Mouse (Mus musculus) A20 (cell line): ENCODE measurements around the gene Nsg2.

Experiments
- DNase-seq: peaks from one replicate; pipeline ENCODE4 v3.0.0-alpha.2; 2011; ENCODE audit warnings: low read depth, low spot score

Gene Nsg2

DNA sequence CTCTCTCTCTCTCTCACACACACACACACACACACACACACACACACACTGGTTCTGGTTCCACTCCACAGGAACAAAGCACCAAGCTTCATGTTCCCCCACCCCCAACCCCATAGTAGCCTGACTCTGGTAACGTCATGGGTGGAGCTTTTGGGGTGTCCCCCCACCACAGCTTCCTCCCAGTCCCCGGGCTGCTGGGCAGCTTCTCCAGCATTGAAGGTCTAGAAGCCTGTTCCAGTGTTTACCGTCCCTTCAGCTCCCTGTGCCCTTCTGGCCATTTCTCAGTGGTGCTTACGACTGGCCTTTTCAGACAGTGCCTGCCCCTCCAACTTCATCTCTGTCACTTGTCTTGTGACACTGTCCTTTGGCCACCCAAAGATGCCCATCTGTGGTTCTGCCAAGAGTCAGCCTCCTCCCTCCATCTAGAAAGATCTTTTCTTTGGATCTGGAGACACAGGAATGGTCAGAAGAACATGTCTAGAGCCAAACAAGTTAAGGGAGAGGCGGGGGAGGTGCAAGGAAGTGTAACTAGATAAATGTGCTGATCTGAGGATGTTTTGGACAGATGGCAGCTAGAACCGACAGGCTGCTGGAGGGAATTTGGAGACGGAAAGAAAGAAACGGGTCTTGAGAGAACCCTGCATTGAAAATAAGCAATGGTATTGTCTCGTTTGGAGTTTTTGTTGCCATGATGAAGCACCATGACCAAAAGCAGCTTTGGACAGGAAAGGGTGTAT is 11.8 kb downstream of the Nsg2 start:
- DNase-seq = no peak

DNA sequence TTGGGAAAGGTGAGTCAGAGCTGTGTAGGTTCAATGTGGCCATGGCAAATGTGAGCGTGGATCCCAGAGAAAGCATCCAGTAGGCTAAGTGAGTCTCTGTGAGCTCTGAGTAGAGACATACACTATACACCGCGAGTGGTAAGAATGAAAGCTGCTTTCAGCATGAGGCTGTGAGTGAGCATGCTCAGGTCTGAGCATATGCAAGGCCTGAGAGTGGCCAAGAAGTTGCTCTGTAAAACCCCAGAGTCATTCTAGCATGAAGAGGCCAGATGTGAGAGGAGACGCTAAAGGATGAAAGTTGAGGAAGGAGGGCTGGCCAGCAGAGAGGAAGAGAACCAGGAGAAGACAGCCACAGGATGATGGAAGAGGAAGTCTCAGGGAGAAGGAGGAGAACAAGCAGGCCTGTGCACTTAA is 12.8 kb downstream of the Nsg2 start:
- DNase-seq = peak; percentile 50

DNA sequence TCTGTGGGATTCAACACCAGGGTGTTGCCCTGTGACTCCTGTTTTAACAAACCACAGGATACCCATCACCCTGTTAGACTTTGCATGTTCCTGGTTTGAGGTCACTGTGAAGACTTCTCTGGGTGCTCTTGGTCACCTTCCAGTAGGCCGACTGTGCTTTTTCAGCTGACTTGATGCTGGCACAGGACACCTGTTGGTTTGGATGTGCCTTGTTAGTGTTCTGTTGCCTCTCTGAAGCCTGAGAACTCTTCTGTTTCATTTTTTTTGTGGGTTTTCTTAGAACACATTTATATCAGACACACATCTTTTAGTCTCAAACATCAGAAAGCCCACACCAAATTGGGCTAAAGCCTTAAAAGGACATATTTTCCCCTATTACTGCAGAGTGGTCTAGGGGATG is 13.3 kb downstream of the Nsg2 start:
- no peak for DNase-seq

DNA sequence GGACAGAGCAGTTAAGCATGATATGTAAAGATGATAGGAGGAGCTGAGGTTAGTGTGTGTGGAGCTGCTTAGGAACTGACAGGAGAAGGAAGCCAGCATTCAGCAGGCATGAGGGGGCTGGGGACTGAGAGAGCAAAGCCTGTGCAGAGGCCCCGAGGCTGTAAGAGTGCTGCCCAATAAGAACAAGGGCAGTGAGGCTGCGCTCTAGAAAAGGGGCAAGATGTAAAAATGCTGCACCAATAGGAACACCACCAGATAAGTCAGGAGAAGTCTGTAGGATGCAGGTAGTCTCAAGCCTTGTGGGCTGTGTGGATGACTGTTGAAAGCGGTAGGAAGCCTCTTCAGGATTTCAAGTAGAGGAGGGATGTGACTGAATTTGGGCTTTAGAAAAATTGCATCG is 17.9 kb downstream of the Nsg2 start:
- DNase-seq = no peak

DNA sequence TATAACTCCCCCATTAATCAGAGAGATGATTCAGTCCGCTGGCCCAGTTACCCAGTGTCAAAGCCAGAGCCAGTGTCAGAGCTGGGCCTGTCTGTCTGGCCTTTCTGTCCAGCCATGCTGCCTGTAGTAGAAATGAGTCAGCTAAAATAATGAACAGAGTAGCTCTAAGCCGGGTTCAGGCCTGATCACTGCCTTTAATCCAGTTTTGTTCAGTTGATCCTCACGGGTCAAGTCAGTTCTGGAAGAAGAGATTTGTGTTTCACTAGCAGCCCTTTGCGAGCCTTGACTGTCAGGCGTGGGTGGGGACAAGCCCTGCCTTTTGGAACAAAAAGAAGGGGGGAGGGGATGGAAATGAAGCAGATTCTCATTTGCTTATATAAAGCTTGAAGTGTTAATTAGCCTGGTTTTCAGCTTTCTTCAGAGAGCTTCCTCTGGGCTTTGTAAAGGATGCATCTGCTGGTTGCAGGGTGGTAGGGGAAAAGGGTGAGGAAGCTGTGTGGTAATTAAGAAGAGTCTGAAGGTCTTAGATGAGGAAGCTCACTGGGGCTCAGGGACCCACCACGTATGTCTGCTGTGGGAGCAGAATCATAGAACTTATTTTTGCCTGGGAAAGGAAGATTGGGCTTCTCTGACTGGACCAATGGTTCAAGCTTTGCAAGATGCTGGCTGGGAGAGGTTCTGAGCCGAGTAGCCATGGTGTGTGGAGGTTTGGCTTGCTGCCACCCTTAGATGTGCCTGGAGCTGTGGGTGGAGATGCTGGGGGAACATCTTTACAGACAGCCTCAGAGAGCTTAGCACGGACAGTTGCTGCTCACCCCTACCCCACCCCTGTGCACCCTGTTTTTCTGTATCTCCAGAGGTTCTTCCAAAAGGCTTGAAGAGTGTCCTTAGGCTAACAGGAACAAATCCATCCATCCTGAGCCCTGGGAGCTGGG is 20.0 kb downstream of the Nsg2 start:
- DNase-seq = no peak

DNA sequence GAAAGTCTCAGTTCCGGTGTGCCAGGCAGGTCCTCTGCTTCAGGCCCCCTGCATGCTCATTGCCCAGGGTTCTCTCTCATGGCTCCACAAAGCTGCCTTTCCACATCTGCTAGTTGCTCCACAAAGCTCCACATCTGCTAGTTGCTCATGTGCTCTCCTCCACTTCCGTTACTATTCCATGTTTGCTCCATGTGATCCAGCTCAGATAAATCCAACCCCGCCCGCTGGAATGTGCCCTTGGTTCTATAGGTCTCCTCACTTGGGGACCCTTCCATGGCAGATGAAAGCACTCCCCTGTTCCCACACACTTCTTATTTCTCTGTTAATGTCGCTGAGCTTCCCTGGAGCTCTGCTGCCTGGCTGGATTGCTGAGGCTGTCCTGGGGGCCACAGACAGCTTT is 26.4 kb downstream of the Nsg2 start:
- DNase-seq = no peak

DNA sequence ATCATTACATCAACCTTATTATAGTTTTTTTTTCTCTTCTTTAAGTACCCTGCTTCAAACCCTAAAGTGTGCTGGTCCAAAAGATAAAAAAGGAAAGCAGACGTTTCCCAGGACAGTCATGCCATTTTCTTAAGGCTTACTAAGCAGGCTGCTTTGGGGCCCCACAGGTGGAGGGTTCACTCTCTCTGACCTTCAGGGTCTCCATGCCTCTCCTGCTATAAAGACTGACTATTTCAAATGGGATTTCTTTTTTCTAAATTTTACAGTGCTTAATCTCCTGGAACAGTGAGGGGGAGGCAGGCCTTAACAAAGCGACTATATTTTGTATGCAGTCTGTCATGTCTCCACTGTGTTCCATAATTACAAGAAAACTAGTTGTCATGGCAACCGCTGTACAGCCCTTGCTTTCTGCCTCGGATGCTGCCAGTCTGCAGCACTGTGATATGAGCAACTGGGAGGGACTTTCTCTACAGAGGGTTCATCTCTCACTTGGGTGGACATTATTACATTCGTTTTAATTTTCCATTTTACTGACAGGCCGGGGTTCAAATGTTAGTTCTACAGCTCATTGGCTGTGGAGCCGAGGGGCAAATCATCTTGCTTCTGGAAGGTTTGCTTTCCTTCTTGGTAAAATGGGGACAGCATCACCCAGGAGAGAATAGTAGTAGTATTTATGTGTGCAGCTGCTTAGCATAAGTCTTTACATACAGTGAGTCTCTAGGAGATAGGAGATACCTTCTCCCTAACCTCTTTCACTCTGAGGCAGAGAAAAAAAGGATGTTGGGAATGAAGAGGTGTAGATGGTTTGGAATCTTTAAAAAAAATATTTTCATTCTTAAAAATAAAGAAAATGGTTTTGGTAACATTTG is 27.4 kb downstream of the Nsg2 start:
- DNase-seq = no peak

DNA sequence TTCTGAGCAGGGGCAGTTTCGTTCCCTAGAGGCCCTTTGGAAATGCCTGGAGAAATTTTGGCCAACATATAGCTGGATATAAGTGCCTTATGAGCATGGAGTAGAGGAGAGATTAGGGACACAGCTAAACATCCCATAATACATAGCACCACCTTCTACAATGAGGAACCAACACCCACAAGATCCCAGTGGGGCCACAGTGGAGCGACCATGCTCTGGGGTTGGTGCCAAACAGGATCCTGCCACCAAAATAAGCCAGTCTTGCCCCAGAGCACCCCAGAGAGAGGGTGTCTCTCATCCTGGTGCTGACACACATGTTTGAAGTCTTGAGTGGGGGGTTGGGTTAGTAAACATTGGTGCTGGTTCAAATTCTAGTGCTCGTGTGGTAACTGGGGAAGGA is 28.3 kb downstream of the Nsg2 start:
- no peak for DNase-seq

DNA sequence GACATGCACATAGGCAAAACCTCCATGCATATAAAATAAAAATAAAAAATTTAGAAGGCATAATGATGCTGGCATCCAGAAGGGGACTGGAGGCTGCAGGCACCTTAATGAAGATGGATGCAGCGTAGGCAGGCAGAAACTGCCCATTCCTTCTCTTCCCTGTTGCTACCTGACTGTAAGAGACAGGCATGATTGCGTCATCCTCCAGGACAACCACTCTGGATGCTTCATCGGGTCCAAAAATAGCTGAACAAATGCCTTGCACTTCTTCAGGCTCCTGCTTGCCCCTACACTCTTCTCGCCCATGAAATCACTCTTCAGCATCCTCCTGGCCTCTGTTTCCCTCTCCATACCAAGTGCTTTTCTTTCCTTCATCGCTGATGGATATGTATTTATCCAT is 29.1 kb downstream of the Nsg2 start:
- no peak for DNase-seq

DNA sequence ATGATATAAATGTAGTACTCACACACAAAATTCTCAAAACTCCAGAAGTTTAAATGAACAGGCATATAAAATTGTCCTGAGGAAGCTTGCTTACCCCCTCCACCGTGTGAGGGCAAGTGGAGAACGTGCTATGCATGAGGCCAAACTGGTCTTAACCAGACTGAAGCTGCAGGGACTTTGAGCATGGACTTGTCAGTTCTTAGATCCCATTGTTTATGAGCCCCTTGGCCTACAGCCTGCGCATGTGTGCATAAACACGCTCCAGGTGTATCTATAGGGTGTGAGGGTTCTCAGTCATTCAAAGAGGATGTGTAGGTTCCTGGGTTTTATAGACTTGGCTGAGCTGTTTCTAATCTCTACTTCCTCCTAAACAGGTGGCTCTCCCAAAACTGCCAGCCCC is 31.1 kb downstream of the Nsg2 start:
- DNase-seq = no peak

DNA sequence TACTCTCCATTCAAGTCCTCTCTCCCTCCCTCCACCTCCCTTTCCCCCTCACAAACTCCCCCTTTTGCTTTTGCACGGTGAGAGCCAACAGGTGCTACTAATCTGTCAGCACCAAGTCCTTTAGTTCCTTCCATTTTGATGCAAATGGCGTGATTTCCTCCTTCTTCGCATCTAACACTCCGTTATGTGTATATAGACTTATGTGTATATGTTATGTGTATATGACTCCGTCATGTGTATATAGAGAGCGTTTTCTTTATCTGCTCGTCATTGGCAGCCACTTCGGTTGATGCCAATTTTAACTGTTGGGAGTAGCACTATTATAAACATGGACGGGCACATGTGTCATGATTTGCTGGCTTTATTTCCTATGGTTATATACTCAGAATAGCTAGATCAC is 31.8 kb downstream of the Nsg2 start:
- no peak for DNase-seq

DNA sequence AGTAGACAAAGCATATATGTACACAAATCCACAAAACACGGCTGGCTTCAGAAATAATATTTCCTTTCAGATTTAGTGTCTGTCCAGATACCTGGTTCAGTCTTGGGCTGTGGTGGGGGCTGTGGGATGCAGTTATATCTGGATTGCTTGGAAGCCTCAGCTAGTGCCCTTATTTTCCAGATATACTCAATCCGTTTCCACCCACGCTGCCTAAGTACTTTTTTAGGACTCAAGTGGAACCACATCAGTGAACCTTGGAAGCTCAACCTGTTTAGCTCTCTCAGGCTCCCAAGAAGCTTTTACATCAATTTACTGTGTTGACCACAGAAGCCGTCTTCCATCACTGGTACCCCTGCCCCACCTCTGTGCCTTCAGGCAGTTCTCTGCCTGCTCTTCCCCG is 35.6 kb downstream of the Nsg2 start:
- DNase-seq = no peak

DNA sequence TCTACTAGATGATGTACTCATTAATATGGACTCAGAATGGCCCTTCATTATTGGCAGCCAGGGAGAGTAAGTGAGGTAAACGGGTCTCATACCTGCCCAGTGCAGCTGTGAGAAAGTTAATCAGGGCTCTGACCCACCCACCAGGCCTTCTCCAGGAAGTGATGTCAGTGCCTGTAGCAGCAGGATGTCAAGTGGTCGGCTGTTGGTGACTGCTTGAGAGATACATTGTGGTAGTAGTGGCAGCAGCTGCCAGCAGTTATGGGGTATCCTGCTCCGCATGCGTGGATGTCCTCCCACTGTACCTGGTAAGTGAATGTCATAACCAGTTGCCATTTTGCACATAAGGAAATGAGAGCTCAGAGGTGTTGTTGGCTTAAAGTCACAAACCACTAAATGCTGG is 39.4 kb downstream of the Nsg2 start:
- DNase-seq = no peak

DNA sequence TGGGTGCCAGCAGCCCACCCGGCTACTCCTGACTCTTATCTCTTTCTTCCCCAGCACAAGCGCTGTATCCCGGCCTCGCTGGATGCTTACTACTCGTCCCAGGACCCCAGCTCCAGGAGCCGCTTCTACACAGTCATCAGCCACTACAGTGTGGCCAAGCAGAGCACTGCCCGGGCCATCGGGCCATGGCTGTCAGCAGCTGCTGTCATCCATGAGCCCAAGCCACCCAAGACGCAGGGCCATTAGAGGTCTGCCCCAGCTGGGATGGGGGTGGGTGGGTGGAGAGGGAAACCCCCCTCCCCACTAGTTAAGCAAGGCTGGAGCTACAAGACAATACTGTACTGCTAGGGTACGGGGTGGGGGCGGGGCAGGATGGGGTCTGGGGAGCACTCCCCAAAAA is 57.1 kb downstream of the Nsg2 start:
- no peak for DNase-seq

DNA sequence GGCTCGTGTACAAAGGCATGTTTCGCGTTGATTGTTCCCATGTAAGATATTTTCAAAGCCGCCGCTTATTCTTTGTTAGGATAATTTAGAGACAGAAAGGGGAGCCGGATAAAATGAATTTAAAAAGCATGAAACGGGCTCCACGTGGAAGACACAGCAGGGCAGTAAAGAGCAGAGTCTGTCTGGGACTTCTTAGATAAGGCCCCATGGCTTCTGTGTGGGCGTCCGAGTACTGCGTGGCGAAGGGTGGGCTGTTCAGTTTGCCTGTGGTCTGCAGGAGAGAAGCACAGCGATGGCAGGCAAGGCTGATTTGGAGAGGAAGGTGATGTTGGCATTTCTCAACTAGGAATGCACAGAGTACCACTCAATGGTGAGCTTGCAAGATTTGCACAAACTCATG is 57.6 kb downstream of the Nsg2 start:
- DNase-seq = no peak

DNA sequence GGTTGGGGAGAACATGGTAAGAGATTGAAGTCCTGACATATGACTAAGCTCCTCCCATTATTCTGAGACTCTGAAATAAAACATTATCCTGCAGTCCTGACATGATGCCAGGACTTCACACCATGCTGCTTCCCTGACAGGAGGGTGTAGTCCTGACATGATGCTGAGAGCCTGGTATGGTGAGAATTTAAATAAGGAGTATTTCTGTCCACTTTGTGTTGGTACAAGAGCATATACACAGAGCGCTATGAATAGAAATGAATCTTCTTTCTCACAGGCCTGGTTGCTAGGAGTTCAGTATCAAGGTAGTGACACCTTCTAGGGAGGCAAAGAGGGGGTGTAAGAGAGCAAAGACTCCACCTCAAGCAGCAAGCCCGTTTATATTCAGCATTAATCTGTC is 60.8 kb downstream of the Nsg2 start:
- no peak for DNase-seq

DNA sequence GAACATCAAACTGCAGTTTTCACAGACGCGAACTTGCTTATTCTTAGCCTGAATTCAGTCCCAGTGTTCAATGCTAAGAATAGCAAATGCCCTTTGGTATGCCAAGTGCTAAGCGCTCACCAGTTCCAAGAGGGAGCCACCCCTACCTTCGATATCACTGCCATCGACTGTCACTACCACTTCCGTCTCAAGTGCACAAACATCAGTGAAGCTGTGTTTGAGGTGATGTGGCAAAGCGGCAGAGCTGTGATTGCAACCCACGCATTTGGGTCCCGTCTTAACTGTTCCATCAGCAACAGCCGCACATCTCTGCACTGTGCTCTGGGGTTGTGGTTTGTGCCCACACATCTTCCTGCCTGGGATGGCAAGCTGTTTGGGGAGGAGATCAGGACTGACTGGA is 61.6 kb downstream of the Nsg2 start:
- DNase-seq = no peak

DNA sequence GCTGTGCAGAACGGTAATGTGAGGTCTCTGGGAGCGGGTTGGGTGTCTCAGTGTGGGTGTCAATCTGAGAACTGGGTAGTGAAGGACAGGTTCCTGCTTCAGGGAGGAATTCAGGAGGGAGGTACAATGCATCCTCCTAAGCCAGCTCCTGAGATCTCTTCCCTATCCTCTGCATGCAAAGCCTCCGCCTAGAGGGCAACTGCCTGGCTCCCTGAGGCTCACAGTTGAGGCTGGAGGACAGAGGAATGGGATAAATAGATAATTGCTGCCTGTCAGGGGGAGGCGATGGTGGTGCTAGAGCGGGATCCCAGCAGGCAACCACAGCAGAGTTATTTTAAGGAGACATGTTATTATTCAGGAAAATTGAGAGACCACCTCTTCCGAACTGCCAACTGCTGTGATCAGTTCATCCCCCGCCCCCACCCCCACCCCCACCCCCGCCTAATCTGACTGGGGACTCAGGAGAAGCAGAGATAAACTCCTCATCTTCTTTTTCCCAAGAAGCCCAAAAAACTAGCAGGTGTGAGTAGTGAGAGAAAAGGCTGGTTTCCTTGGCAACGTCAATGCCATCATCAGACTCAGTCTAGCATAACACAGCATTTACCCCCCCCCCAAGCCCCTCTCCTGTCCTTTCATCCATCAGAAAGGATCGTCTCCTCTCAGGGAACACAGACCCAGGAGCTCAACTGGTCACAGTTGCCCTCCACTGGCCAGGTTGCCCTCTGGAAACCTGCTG is 63.7 kb downstream of the Nsg2 start:
- no peak for DNase-seq

DNA sequence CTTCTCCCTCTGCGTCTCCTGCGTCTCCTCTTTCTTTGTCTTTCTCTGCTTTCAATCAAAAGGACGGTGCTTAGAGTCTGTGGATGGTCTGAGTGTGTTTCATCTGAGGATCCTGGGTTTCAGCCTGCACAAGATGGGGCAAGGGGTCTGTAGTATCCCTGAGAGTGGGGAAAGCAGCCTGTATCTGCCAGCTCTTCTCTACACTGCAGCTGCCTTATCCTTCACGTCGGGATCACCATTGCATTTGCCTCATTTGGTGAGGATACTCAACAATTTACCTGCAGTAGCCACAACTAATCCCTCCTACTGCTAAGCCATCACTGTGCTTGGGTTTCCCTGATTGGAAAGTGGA is 64.2 kb downstream of the Nsg2 start:
- DNase-seq = no peak

DNA sequence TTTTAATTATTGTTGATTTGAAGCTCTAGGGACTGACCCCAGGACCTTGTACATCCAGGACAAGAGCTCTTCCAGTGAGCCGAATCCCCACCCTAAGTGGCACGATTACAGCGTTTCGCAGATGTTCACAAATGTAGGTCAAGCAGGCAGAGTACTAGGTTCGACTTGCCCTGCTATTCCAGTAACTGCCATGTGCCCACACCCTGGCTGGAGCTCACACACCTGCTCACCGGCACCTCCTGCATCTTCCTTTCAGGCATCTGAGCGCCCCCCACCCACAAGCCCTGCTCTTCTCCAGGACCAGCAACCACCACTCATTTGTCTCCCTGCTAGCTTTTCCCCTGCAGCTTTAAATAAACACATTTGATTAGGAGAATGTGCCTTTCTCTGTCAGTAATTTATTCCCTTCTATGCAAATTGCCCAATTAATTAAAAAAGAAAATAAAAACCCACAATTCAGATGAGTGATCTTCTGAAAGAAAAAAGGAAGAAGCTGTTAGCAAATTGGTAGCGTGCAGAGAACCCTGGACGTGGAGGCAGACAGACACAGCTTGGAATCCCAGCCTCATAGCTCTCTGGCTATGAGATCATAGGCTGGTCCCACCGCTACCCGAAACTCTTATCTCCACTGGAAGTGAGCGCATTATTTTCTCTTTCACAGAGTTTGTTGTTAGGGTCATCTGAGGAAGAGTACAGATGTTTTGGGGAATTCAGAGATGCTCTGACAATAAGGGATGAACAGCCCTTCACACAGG is 68.7 kb downstream of the Nsg2 start:
- no peak for DNase-seq

DNA sequence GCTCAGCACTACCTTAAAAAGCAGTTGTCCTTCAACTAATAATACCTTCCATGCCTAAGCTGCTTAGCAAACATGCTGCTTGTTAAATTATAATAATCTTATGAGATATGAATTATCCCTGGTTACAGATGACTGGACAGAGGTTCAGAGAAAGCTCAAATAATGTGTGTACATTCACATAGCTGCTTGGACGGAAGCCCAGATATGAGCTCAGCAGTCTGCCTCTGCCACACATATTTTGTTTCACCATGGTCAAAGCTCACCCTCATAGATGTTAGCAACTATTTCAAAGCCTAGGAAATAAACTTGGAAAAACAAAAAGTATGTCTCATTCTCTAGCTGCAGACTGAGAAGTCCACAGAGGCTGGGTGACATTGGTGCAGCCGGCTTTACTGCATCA is 74.9 kb downstream of the Nsg2 start:
- no peak for DNase-seq
